Mouse (Mus musculus) CD8-positive naive resting alpha-beta T cell, adult 2 months (primary cell): ENCODE measurements around the gene Arid1b.

Experiments
- DNase-seq, 2 experiments: peaks; one replicate each; pipeline ENCODE4 v3.0.0; 2022; ENCODE audit warnings: low read depth in 2 of 2, low spot score in 2 of 2

The Arid1b gene

DNA sequence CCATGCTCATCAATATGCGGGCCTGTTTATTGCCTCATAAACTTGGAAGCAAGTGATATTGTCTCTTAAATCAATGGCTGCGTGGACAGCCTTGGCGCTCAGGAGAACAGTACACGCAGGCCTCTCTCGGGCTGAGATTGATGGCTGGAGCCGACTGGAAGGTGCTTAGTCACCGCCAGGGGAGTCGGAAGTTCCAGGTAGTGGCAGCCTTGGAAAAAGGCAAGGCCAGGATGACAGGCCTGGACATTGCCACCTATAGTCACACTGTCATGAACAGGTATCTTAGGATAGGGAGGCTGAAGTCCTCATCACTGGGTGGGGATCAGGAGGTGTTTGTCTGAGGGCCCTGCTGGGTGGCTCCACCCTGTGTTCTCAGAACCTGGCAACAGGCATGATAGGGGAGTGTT lies 371.9 kb downstream of the Arid1b start:
- DNase-seq: no peak

- DNase-seq: no peak
Measured at GRCm38 (mm10) chr17:5371032-5371431, 376.9 kb downstream of the Arid1b start.

- no peak for DNase-seq
Measured at GRCm38 (mm10) chr17:5371521-5371920, 377.4 kb downstream of the Arid1b start.

DNA sequence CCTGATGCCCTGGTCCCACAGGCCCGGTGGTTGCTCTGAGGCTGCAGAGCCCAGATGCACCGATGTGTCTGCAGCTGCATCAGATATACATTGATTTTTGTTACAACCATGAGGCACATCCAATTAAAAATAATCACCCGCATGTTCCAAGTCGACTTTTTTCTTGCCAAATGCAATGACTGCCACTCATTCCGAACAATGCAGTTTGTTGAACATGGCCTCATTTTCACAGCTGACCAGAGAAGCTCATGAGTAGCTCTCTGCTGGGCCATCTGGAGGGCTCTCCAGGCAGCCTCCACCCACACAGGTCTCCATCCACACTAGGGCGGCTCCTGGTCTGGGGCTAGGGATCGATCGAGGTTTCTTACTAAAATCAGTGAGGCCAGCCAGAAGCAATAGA lies 378.8 kb downstream of the Arid1b start:
- no peak for DNase-seq

DNA sequence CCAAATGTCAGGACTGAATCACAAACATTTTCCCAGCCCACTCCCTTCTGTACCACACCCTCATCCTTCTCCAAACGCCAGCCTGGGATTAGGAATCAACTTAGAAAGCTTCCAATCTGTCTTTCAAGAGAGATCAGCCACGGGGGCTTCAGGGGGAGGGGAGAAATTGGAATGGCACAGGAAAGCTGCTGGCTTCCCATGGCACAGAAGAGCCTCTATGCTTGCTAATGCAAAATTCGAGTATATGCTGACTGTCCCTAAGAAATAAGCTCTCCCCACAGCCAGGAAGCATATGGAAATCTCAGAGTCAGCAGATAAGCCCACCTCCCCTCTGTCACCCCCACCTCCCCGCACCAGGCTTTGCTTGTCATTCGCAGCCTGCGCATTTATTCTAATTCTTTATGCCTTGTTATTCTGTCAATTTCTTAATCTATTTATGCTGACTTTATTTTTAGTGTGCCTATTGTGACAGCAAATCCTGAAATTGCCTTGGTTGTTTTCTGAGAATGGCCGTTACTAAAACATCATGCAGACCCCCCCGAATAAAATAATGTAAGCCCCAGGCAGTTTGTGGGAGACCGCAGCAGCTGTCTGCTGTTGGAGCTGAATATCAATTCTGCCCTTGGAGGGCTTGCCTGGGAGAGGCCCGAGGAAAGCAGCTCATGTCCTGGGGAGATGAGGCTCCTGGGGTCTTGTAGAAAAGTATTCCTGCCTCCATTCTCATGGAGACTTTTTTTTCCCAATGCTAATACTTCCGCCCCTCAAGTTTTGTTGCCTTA lies 383.2 kb downstream of the Arid1b start:
- no peak for DNase-seq

GRCm38 (mm10) chr17:5377930-5378310 lies 383.8 kb downstream of the Arid1b start:
- no peak for DNase-seq

- no peak for DNase-seq
Measured at GRCm38 (mm10) chr17:5385694-5386093, 391.6 kb downstream of the Arid1b start.

DNA sequence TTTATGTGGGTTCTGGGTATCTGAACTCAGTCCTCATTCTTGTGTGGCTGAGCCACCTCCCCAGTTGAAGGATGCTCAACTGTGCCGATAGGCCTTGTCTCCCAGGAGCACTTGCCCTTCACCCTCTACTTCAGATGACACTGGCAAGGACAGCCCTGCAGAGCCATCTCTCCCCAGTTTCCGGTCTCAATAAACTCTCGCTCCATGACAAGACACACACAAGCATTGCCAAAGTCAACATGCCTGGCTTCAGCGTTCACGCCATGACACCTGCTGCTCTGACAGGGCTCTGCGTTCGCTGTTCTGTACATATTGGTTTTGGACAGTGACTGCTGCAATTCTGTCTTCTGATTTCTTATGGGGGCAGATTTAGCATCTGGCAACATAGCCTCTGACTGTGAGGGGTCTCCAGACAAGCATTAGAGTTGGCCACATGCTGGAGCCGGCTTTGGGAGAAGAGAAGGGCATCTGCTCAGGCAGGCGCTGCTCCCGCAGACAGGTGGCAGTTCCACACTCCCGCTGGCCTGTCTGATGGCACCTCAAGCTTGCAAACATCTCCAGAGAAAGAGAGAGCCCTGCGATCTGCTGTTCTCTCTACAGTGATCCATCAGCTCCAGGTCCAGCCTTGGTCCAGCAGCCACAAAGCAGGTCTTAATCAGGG lies 392.9 kb downstream of the Arid1b start:
- no peak for DNase-seq

- no peak for DNase-seq
Measured at GRCm38 (mm10) chr17:5388351-5388750, 394.2 kb downstream of the Arid1b start.

GRCm38 (mm10) chr17:5390682-5391081 lies 396.6 kb downstream of the Arid1b start:
- no peak for DNase-seq

DNA sequence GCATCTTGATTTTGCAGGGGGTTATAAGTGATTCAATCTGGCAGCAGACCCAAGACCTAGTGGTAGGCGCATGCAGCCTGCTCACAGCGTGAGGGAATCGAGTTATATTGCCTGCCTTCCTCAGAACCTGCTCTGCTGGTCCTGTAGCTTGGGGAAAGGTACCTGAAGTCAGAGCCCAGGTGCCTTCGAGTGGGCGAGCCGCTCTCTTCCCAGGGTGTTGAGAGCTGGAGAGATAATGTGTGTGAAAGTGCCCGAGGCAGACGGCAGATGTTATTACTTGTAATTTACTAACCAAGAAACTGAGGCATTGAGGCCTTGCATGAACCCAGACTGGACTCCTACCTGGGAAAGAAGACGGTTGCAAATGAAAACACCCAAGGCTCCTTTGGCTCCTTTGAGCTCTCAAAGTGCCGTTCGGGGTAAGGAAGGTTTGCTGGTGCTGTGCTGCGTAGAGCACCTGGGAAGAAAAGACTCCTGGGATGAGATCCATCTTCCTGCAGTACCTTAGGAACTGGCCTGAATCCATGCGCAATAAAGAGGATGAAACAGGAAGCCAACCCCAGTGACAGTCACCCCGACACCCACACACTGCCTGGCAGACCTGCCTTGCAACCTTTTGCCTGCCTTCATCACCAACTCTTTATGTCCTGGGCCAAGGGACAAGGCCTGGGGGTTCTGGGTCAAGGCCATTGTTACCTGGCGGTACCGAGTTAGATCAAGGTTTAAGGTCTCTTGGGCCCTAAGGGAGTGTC lies 401.5 kb downstream of the Arid1b start:
- DNase-seq: no peak

- DNase-seq: no peak
Measured at GRCm38 (mm10) chr17:5396213-5396612, 402.1 kb downstream of the Arid1b start.
